Mouse (Mus musculus) midbrain, embryonic 10.5 days (tissue): ENCODE results near the gene Dido1. TPM values are rescaled to one million over a fixed set of nuclear protein-coding genes. Genes with fewer than 3 reads are reported as not detected.

ENCODE experiments used
- DNase-seq: peaks from one replicate; pipeline ENCODE4 v3.0.0-alpha.2; 2017; ENCODE audit warnings: low spot score
- H3K27ac ChIP-seq: fragments of 300-500 bp; sonication (generic); replicated peaks from 2 replicates; pipeline ENCODE4 v1.5.1; 2016; ENCODE audit warnings: mild to moderate bottlenecking
- H3K27me3 ChIP-seq: fragments of 300-500 bp; sonication (generic); 2 replicates; pipeline ENCODE4 v1.6.1; 2016; ENCODE audit warnings: low read depth, mild to moderate bottlenecking; ENCODE audit not compliant: poor library complexity, severe bottlenecking
- H3K36me3 ChIP-seq: fragments of 300-500 bp; sonication (generic); 2 replicates; pipeline ENCODE4 v1.6.1; 2016; ENCODE audit warnings: mild to moderate bottlenecking, moderate library complexity
- H3K4me1 ChIP-seq: fragments of 300-500 bp; sonication (generic); 2 replicates; pipeline ENCODE4 v1.6.1; 2016
- H3K4me3 ChIP-seq: fragments of 300-500 bp; sonication (generic); 2 replicates; pipeline ENCODE4 v1.5.1; 2016; ENCODE audit warnings: mild to moderate bottlenecking, moderate library complexity
- H3K9me3 ChIP-seq: fragments of 300-500 bp; sonication (generic); replicated peaks from 2 replicates; pipeline ENCODE4 v1.6.1; 2016; ENCODE audit warnings: mild to moderate bottlenecking
- WGBS: fragments of 180-500 bp; shearing (Covaris S2); methylation state at CpG from one replicate; pipeline ENCODE4 v1.1.7; 2016; 5-methylcytosine and 5-hydroxymethylcytosine counted together
- polyA plus RNA-seq: library from polyadenylated mRNA; unstranded; fragments of >200 nt; fragmentation: Nextera tagmentation; extraction: Ambion mirVana; gene quantifications from 2 replicates; pipeline ENCODE4 v1.2.1, GENCODE M21; 2016

The Dido1 gene
- polyA plus RNA-seq, result 30.9 and 34.6 TPM in 2 replicates

DNA sequence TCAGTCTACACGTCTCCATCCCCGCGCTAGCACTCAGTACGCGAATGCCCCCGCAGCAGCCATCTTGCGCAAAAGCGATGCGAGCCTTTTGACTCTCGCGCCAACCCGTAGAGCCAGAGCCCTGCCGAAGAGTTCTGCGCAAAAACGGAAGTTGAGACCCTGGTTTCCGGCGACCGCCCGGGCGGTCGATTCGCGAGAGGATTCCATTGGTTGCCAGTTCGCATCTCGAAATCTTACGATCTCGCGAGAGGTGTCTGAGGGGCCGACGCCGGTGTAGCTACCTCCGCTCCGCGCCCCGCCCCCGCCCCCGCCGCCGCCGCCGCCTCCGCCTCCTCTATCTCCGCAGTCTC lies at the start of gene Dido1, which contains the start of gene Gid8:
Gene Dido1 (minus strand): TSS at position 77 of the 350 bp plus-strand sequence.
Gene Gid8 (plus strand): TSS at position 195 of the 350 bp plus-strand sequence.
- peaks cover 30% of the 10 kb centered on the region for H3K4me1 ChIP-seq
- under 1% methylated on average over 42 of the region's 43 CpGs for WGBS
- H3K9me3 ChIP-seq, result no peaks in the 10 kb centered on the region
- peak within 1 kb of the TSS; percentile 78 for H3K4me3 ChIP-seq
- peaks cover 52% of the 10 kb centered on the region for H3K36me3 ChIP-seq
- peak within 1 kb of the TSS; percentile 98 for H3K27ac ChIP-seq
- H3K27me3 ChIP-seq, result no peaks in the 10 kb centered on the region
- peak; percentile 98 for DNase-seq

DNA sequence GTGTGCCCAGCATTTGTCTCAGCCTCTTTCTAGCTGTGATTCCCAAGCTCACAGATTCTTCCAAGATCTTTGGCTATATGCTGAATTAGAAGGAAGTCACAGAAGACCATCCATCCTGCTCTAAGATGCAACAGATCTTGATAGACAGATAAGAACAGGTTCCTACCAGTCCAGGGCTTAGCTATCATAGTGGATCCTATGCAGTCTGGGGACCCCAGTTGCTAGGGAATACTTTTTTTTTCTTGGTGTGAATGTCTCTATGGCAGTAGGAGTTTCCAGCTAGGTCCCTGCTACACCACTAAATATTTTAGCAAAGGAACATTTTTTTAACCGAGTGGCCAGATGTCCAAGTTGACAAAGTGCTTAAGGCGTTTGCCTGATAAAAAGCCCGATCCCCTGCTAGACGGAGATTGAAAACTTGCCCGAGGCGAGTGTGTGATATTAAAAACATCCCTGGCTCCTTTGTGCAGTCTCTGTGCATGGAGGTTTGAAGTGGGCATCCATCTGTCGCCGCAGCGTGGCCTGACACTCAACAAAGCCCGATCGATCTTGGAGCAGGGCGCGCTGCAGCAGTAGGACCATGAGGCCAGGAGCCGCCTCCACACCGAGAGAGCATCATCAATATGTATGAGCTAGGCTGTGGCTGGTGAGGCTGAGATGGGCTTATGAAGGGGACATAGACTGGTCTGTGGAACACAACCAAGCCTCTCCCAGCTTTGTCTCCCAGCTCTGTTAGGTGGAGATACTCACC lies 48.9 kb upstream of the Dido1 start:
- Histone ChIP-seq H3K4me3 (peak overlapping the region; percentile 11; the same call in 1 of the 2 replicates), H3K4me1 (peaks cover 43% of the 10 kb centered on the region), H3K9me3 (no peaks in the 10 kb centered on the region), H3K36me3 (no peaks in the 10 kb centered on the region), H3K27me3 (no peaks in the 10 kb centered on the region), H3K27ac (peak overlapping the region; percentile 80)
- WGBS, result 54% methylated on average over 15 of the region's 15 CpGs
- peak; percentile 57 for DNase-seq

DNA sequence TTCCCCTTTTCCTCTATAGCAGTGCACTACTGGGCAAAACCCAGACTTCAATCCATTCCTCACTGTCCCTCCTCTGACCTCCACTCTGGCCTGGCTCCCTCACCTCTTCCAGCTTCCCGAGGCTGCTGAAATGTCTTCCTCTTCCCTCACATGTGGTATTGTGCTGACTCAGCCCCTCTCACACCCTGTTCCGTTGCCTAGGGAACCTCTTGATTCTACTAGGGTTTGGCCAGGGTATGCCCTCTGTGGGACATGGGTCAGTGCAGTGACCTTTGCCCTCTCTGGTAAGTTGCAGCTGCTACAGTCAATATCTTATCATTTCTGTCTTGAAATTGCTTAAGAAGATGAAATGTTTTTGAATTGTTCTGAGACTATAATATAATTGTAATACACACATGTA lies 47.0 kb upstream of the Dido1 start:
- no peak overlapping the region for H3K4me3 ChIP-seq
- peaks cover 39% of the 10 kb centered on the region for H3K4me1 ChIP-seq
- no peaks in the 10 kb centered on the region for H3K36me3 ChIP-seq
- 45% methylated on average over 2 of the region's 2 CpGs for WGBS
- DNase-seq, result peak; percentile 31
- H3K27me3 ChIP-seq, result no peaks in the 10 kb centered on the region
- H3K9me3 ChIP-seq, result no peaks in the 10 kb centered on the region
- H3K27ac ChIP-seq, result no peak overlapping the region

DNA sequence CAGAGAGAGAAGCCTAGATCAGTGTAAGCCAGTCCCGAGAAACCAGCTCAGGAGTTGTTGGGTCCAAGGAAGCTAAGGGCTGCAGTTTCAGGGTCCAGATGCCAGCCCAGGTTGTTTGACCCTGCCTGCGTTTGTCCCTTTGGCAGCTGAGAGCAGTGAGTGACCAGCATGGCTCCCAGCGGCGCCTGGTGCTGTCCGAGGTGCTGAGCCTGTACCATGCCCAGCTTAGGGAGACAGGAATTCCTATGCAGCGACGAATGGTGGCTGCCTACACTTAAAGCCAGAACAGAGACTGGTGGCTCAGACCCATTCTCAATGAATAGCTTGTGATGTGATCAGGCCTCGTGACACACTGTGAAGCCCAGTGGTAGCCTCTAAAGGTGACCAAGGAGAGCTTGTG lies 46.1 kb upstream of the Dido1 start:
- no peaks in the 10 kb centered on the region for H3K27me3 ChIP-seq
- peaks cover 39% of the 10 kb centered on the region for H3K4me1 ChIP-seq
- H3K9me3 ChIP-seq, result no peaks in the 10 kb centered on the region
- H3K36me3 ChIP-seq, result no peaks in the 10 kb centered on the region
- 1% methylated on average over 8 of the region's 8 CpGs for WGBS
- H3K27ac ChIP-seq, result peak overlapping the region; percentile 23; the same call in 1 of the 2 replicates
- peak; percentile 64 for DNase-seq
- no peak overlapping the region for H3K4me3 ChIP-seq

DNA sequence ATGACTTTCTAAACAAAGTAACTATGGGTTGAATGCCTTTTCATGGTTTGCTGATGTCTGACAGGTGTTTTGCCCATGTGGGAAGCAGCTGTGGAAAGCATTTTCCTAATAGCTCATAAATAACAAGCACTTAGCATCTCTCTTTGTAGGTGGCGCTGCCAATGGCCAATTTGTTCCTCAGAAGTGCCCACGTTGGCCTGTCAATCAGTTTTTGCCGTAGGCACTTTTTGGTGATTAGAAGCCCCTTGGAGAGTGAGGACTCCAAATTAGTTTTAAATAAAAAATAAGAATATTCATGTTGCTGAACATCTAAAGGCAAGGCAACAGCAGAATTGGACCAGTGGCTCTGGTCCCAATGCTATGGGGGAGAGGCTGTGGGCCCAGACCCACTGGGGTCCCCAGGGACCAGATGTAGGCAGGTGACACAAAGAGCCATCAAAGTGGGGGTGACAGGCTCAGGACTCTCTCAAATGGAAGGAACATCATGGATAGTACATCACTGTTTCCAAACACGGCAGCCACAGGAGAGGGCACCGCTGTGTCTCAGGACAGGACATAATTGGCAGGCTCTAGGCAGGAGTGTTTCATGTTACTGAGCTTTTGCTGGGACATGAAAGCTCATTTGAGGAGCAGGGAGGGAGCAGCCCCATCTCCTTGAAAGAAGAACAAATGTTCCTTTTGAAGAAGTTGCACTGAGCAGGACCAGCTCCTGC lies 45.3 kb upstream of the Dido1 start:
- Histone ChIP-seq H3K4me1 (peaks cover 39% of the 10 kb centered on the region), H3K27me3 (no peaks in the 10 kb centered on the region), H3K9me3 (no peaks in the 10 kb centered on the region), H3K36me3 (no peaks in the 10 kb centered on the region), H3K4me3 (no peak overlapping the region), H3K27ac (no peak overlapping the region)
- DNase-seq, result no peak
- 83% methylated on average over 5 of the region's 5 CpGs for WGBS

DNA sequence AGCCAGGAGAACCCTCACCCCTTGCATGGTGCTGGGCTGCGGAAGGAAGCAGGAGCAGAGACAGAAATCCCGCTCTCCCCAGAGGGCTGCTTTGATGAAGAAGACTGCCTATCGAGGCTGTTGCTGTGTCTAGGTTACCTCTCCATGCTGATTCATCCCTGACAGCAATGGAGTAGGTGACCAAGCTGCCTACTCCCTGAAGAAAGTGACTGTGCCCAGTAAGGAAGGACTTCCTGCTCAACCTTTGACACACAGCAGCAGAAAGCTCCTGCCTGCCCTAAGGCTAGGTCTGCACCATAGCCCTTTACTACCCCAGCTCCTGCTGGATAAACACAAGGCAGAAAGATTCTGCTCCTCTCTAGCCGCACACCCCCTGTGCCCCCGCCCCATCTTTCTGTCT lies 39.1 kb upstream of the Dido1 start:
- Histone ChIP-seq H3K4me1 (peaks cover 15% of the 10 kb centered on the region), H3K36me3 (no peaks in the 10 kb centered on the region), H3K27ac (no peak overlapping the region), H3K4me3 (no peak overlapping the region), H3K9me3 (no peaks in the 10 kb centered on the region), H3K27me3 (no peaks in the 10 kb centered on the region)
- DNase-seq, result no peak
- 59% methylated on average over 5 of the region's 5 CpGs for WGBS

DNA sequence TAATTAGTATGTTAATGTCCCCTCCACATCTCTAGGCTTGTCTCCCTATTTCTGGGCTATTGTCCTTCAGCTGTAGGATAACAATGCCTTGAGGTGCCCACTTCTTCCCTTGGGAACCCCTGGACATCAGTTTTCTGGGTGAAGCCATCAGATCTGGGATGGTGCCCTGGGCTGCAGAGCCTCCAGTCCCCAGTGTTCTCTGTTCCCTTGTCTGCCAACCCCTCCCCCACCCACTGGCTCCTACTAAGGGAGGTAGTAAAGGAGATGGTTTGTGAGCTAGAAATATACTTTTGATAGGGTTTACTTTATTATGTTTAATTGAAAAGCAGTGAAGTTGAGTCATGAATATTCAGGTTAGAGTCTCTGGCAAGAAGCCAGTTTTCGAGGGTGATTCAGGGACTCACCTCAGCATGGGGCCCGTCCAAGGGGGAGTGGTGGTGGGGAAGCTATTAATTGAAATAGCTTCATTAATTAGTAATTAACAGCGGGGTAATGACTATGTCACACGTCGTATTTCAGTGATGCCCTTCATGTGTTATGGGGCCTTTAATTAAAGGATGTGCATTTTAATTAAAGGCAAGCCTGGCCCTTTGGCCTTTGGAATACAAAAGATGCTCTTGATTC lies 36.9 kb upstream of the Dido1 start:
- DNase-seq, result no peak
- 44% methylated on average over 5 of the region's 5 CpGs for WGBS
- H3K36me3 ChIP-seq, result no peaks in the 10 kb centered on the region
- no peak overlapping the region for H3K4me3 ChIP-seq
- H3K4me1 ChIP-seq, result peaks cover 15% of the 10 kb centered on the region
- no peaks in the 10 kb centered on the region for H3K27me3 ChIP-seq
- no peaks in the 10 kb centered on the region for H3K9me3 ChIP-seq
- no peak overlapping the region for H3K27ac ChIP-seq

DNA sequence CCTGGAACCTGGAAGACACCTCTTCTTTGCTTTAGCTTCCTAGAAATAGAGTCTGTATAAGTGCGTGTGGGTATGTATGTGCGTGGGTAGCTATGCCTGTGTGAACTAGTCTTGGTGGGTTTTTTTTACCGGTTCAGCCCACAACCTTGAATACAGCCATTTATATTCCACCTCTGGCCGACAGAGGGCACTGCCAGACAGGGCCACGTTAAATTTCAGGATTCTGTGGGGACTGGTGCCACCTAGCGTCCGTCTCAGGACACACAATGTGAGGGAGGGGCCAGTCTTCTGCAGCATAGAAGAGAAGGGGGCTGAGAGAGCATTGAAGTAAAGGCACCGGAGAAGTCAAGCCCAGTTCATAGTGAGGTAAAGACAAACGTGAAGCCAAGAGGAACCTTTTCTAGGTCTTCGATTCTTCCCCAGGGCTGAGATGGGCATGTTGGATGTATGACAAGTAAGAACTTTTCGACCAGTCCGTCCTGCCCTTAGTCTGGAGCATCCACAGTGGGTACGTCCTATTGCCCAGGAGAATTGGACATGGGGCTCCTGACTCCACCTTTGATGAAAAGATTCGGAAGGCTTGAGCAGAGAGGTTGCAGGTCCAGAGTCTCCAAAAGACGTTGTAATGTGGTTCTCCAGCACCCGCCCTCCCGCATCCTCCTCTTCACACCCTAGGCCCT lies 35.6 kb upstream of the Dido1 start:
- Histone ChIP-seq H3K27ac (no peak overlapping the region), H3K36me3 (no peaks in the 10 kb centered on the region), H3K9me3 (no peaks in the 10 kb centered on the region), H3K27me3 (no peaks in the 10 kb centered on the region), H3K4me1 (peaks cover 17% of the 10 kb centered on the region), H3K4me3 (no peak overlapping the region)
- 37% methylated on average over 17 of the region's 17 CpGs for WGBS
- DNase-seq, result peak; percentile 85

DNA sequence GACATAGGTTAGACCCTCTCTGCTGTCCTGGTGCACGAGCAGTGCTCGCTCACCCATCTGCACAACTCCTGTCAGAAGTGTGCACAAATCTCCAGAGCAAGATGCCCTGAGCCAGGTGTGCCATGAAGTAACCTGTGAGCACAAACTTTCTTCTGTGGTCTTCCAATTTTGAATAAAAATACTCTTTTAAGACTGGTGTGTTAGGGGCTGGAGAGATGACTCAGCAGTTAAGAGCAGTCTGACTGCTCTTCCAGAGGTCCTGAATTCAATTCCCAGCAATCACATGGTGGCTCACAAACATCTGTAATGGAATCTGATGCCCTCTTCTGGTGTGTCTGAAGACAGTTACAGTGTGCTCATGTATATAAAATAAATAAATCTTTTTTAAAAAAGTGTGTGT lies 33.5 kb upstream of the Dido1 start:
- DNase-seq, result no peak

DNA sequence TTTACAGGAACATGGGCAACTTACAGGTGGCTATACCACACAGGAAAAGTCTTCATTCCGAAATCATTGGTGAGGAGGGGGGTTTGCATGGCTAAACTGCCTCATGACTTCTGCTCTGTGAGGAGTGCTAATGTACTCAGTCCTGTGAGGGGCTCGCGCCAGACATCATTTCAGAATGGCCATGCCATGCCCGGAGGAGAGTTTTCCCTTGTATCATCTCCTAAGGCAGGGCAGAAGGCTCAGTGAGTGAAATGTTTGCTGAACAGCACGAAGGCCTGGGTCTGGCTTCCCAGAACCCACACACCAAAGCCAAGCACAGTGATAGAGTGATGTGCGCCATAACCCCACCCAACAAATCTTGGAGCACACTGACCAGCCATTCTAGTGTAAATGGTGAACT lies 33.0 kb upstream of the Dido1 start:
- Histone ChIP-seq H3K27ac (no peak overlapping the region), H3K36me3 (no peaks in the 10 kb centered on the region), H3K4me1 (peaks cover 21% of the 10 kb centered on the region), H3K27me3 (no peaks in the 10 kb centered on the region), H3K9me3 (no peaks in the 10 kb centered on the region), H3K4me3 (no peak overlapping the region)
- WGBS, result 84% methylated on average over 6 of the region's 6 CpGs
- no peak for DNase-seq

More for the DNA sequence above, 33.5 kb upstream of the Dido1 start:
- H3K27ac ChIP-seq, result no peak overlapping the region
- peaks cover 21% of the 10 kb centered on the region for H3K4me1 ChIP-seq
- no peaks in the 10 kb centered on the region for H3K36me3 ChIP-seq
- no peaks in the 10 kb centered on the region for H3K27me3 ChIP-seq
- H3K4me3 ChIP-seq, result no peak overlapping the region
- WGBS, result 83% methylated on average over 2 of the region's 2 CpGs
- no peaks in the 10 kb centered on the region for H3K9me3 ChIP-seq

DNA sequence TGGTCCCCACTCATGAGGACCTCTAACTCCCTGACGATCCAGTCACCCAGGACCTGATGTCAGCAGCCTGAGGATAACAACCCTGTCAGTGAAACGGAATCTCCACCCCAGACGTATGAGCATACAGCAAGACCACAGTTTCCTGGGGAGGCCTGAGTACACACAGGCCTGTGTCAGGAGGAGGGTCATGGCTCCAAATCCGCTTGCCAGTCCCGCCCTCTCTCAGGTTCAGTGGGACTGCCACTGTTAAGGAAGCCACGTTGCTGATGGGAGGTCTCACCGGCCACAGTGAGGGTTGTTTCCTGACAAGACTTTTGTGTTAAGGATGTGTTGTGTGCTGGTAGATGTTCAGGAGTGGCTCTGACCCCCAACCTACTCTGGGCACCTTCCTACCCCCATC lies 31.6 kb upstream of the Dido1 start:
- Histone ChIP-seq H3K9me3 (no peaks in the 10 kb centered on the region), H3K4me1 (peaks cover 11% of the 10 kb centered on the region), H3K27me3 (no peaks in the 10 kb centered on the region), H3K36me3 (no peaks in the 10 kb centered on the region), H3K27ac (no peak overlapping the region), H3K4me3 (no peak overlapping the region)
- no peak for DNase-seq
- 80% methylated on average over 7 of the region's 7 CpGs for WGBS

DNA sequence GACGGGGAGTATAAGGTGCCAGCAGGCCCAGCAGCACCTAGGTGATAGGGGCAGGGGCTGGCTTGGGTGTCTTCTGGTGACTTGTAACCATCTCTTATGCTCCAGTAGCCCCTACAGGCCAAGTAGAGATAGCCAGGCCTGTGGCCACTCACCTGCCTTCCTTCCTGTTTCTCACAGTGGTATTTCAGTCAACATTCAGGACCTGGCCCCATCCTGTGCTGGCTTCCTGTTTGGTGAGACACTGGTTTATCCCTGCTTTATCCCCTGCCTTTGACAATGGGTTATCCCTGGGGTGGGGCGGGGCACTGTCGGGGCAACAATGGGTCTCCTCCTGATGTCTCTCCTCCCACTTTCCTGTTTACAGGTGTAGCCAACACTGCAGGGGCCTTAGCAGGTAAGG lies 30.6 kb upstream of the Dido1 start:
- 24% methylated on average over 3 of the region's 3 CpGs for WGBS
- no peak for DNase-seq
- H3K27me3 ChIP-seq, result no peaks in the 10 kb centered on the region
- H3K36me3 ChIP-seq, result no peaks in the 10 kb centered on the region
- H3K4me1 ChIP-seq, result peaks cover 6% of the 10 kb centered on the region; the same call in 1 of the 2 replicates
- H3K27ac ChIP-seq, result no peak overlapping the region
- no peaks in the 10 kb centered on the region for H3K9me3 ChIP-seq
- no peak overlapping the region for H3K4me3 ChIP-seq
